Mouse (Mus musculus) liver, embryonic 13.5 days (tissue): ENCODE results near the gene Rabl6. TPM values are rescaled to one million over a fixed set of nuclear protein-coding genes. Genes with fewer than 3 reads are reported as not detected.
A peak's percentile ranks its signal among the peaks of the same experiment; 100 is the strongest.

ENCODE experiments used
- ATAC-seq: fragments of 200-750 bp; cut with Nextera tagmentation; 2 replicates; pipeline ENCODE4 v1.8.0; 2017; ENCODE audit warnings: low read depth, mild to moderate bottlenecking, moderate number of reproducible peaks, moderate library complexity
- DNase-seq: peaks from one replicate; pipeline ENCODE4 v3.0.0; 2022
- H3K27ac ChIP-seq: fragments of 300-500 bp; sonication (generic); 2 replicates; pipeline ENCODE4 v1.5.1; 2015; ENCODE audit warnings: moderate library complexity, mild to moderate bottlenecking, inconsistent platforms
- H3K27me3 ChIP-seq: fragments of 300-500 bp; sonication (generic); 2 replicates; pipeline ENCODE4 v1.6.1; 2015; ENCODE audit warnings: mild to moderate bottlenecking, inconsistent platforms
- H3K36me3 ChIP-seq: fragments of 300-500 bp; sonication (generic); 2 replicates; pipeline ENCODE4 v1.6.1; 2015; ENCODE audit warnings: mild to moderate bottlenecking, inconsistent platforms
- H3K4me1 ChIP-seq: fragments of 300-500 bp; sonication (generic); replicated peaks from 2 replicates; pipeline ENCODE4 v1.6.1; 2015; ENCODE audit warnings: inconsistent platforms
- H3K4me2 ChIP-seq: fragments of 300-500 bp; sonication (generic); 2 replicates; pipeline ENCODE4 v1.6.1; 2015; ENCODE audit warnings: inconsistent platforms, mild to moderate bottlenecking, moderate library complexity
- H3K4me3 ChIP-seq: fragments of 300-500 bp; sonication (generic); replicated peaks from 2 replicates; pipeline ENCODE4 v1.5.1; 2015; ENCODE audit warnings: mild to moderate bottlenecking, inconsistent platforms
- H3K9ac ChIP-seq: fragments of 300-500 bp; sonication (generic); 2 replicates; pipeline ENCODE4 v1.6.1; 2015; ENCODE audit warnings: mild to moderate bottlenecking, inconsistent platforms
- H3K9me3 ChIP-seq: fragments of 300-500 bp; sonication (generic); replicated peaks from 2 replicates; pipeline ENCODE4 v1.6.1; 2016; ENCODE audit warnings: inconsistent platforms
- WGBS: fragments of 180-500 bp; shearing (Covaris S2); methylation state at CpG from one replicate; pipeline ENCODE4 v1.1.7; 2015; ENCODE audit not compliant: insufficient replicate concordance; 5-methylcytosine and 5-hydroxymethylcytosine counted together
- polyA plus RNA-seq: library from polyadenylated mRNA; unstranded; fragments of >200 nt; fragmentation: Nextera tagmentation; extraction: Ambion mirVana; gene quantifications from 2 replicates; pipeline ENCODE4 v1.2.1, GENCODE M21; 2015

Gene Rabl6
- polyA plus RNA-seq, 1 experiment from 2014 or later, result 29.8 TPM

DNA sequence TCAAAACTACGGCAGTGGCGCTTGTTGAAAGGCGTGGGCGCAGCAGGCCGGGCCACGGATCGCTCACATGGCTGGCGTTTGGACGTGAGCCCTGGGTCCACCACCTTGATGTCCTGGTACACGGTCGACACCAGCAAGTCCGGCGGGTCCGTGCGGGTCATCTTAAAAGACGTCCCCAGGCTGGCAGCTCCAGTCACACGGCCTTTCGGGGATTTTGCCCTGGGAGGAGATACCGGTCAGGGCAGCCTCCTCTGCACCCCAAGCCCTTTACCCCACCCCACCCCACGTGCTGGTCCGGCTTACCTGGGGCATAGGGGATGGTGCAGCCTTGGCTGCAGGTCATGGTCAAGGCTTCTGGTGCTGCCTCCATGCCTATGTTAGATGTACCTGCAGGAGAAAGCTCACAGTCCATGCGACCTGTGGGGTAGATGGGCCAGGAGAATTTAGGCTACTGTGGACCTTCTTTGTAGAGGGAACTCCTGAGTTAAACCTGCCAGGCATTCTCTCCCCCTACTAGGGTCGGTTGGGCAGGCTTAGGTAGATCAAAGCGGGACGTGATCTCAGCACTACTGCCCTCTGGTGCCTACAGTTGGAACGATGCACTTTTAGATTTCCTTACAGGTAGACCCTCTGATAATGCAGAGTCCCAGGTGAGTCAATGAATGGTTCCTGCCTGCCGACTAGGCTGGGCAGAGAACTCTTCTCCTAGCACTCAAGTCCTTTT lies 28.4 kb downstream of the Rabl6 start:
- no peak for ATAC-seq
- Histone ChIP-seq H3K36me3 (peaks cover 22% of the 10 kb centered on the region), H3K9ac (no peak overlapping the region), H3K4me3 (peak overlapping the region; percentile 31), H3K27ac (no peak overlapping the region), H3K4me1 (peaks cover 76% of the 10 kb centered on the region), H3K9me3 (no peaks in the 10 kb centered on the region), H3K27me3 (peaks cover 62% of the 10 kb centered on the region), H3K4me2 (peak overlapping the region; percentile 24)
- 5% methylated on average over 27 of the region's 27 CpGs for WGBS
- no peak for DNase-seq

- H3K9ac ChIP-seq, result no peak overlapping the region
These were observed 29.3 kb downstream of the Rabl6 start for GRCm38 (mm10) chr2:25578796-25579736.

GRCm38 (mm10) chr2:25577951-25578795 lies 30.1 kb downstream of the Rabl6 start:
- H3K4me1 ChIP-seq, result peaks cover 82% of the 10 kb centered on the region
- peak overlapping the region; percentile 28 for H3K4me2 ChIP-seq
- H3K27me3 ChIP-seq, result peaks cover 62% of the 10 kb centered on the region
- H3K36me3 ChIP-seq, result peaks cover 5% of the 10 kb centered on the region; the same call in 1 of the 2 replicates
- ATAC-seq (no peak), DNase-seq (no peak)
- no peak overlapping the region for H3K9ac ChIP-seq
- H3K27ac ChIP-seq, result no peak overlapping the region
- WGBS, result 7% methylated on average over 75 of the region's 75 CpGs
- no peaks in the 10 kb centered on the region for H3K9me3 ChIP-seq
- peak overlapping the region; percentile 23 for H3K4me3 ChIP-seq

More at GRCm38 (mm10) chr2:25578796-25579736, 29.3 kb downstream of the Rabl6 start:
- peak overlapping the region; percentile 31 for H3K4me3 ChIP-seq
- H3K9me3 ChIP-seq, result no peaks in the 10 kb centered on the region
- H3K4me2 ChIP-seq, result peak overlapping the region; percentile 24
- H3K36me3 ChIP-seq, result peaks cover 13% of the 10 kb centered on the region
- peaks cover 80% of the 10 kb centered on the region for H3K4me1 ChIP-seq
- H3K27ac ChIP-seq, result no peak overlapping the region
- DNase-seq, result no peak
- 6% methylated on average over 77 of the region's 77 CpGs for WGBS
- ATAC-seq, result no peak
- H3K27me3 ChIP-seq, result peaks cover 62% of the 10 kb centered on the region

GRCm38 (mm10) chr2:25576965-25577891 lies 31.1 kb downstream of the Rabl6 start:
- Histone ChIP-seq H3K27me3 (peaks cover 62% of the 10 kb centered on the region), H3K9ac (no peak overlapping the region), H3K36me3 (no peaks in the 10 kb centered on the region), H3K4me3 (peak overlapping the region; percentile 23), H3K27ac (no peak overlapping the region), H3K4me1 (peaks cover 81% of the 10 kb centered on the region), H3K9me3 (no peaks in the 10 kb centered on the region), H3K4me2 (peak overlapping the region; percentile 28)
- DNase-seq (no peak), ATAC-seq (no peak)
- 19% methylated on average over 88 of the region's 92 CpGs for WGBS

- DNase-seq, result no peak
- Histone ChIP-seq H3K4me1 (peaks cover 76% of the 10 kb centered on the region), H3K9me3 (no peaks in the 10 kb centered on the region), H3K27ac (no peak overlapping the region), H3K27me3 (peaks cover 60% of the 10 kb centered on the region), H3K9ac (no peak overlapping the region), H3K36me3 (no peaks in the 10 kb centered on the region), H3K4me2 (peak overlapping the region; percentile 87; the same call in 1 of the 2 replicates), H3K4me3 (peak overlapping the region; percentile 64; the same call in 1 of the 2 replicates)
- no peak for ATAC-seq
- 73% methylated on average over 16 of the region's 16 CpGs for WGBS
These were observed 32.1 kb downstream of the Rabl6 start for GRCm38 (mm10) chr2:25576028-25576850.

- Histone ChIP-seq H3K9ac (peak overlapping the region; percentile 66), H3K9me3 (no peaks in the 10 kb centered on the region), H3K36me3 (no peaks in the 10 kb centered on the region), H3K4me3 (peak overlapping the region; percentile 64), H3K27ac (peak overlapping the region; percentile 53), H3K4me2 (peak overlapping the region; percentile 87), H3K27me3 (peaks cover 53% of the 10 kb centered on the region), H3K4me1 (peaks cover 75% of the 10 kb centered on the region)
- 24% methylated on average over 21 of the region's 21 CpGs for WGBS
- no peak for DNase-seq
- ATAC-seq, result no peak
These were observed 32.8 kb downstream of the Rabl6 start for GRCm38 (mm10) chr2:25575432-25576027.

DNA sequence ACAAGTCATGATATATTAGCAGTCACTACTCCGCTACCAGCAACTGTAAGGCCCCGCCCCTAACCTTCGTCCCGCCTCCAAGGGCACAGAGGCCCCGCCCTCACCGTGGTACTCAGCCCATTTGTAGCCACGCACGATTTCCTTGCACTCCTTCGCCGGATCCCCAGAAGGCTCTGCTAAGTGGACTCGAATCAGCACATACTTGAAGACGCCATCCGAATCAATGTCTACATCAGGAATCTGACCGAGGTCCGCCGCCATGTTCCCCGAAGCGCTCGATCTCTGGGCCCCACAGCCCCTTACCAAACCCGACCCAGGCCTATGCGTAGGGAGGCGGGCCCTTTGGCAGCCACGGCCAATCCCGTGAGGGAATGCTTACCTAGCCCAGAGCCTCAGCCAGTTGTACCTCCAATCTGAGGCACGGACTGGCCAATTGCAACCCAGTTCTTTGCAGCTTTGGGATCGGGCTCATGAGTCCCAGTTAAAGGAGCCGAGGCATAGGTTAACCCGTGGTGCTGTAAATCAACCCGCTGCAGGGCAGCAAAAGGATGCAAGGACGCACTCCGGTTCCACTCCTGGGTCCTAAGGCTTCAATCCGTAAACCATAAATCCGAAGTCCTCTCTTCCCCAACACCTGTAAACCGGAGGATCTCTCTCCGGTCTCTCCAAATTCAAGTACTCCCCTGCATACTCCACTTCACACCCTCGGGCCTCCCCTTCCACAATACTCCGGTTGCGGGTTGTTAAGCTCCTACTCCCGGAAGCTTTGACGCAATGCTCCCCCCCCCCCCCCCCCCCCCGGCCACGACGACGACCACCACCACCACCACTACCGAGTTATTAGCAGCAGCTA lies 33.5 kb downstream of the Rabl6 start, which contains the start of the genes Mamdc4 and Phpt1:
TSS of gene Mamdc4 (minus strand) at position 267 of the 853 bp plus-strand sequence.
TSS of gene Phpt1 (minus strand) at position 646 of the 853 bp plus-strand sequence.
- H3K27me3 ChIP-seq, result peaks cover 46% of the 10 kb centered on the region
- H3K4me2 ChIP-seq, result peak within 1 kb of the TSS; percentile 87
- H3K27ac ChIP-seq, result peak within 1 kb of the TSS; percentile 54
- peak within 1 kb of the TSS; percentile 64 for H3K4me3 ChIP-seq
- peak within 1 kb of the TSS; percentile 74 for H3K9ac ChIP-seq
- H3K4me1 ChIP-seq, result peaks cover 68% of the 10 kb centered on the region
- ATAC-seq (peak; percentile 96), DNase-seq (peak; percentile 95)
- no peaks in the 10 kb centered on the region for H3K9me3 ChIP-seq
- peaks cover under 1% of the 10 kb centered on the region for H3K36me3 ChIP-seq
- under 1% methylated on average over 43 of the region's 45 CpGs for WGBS

DNA sequence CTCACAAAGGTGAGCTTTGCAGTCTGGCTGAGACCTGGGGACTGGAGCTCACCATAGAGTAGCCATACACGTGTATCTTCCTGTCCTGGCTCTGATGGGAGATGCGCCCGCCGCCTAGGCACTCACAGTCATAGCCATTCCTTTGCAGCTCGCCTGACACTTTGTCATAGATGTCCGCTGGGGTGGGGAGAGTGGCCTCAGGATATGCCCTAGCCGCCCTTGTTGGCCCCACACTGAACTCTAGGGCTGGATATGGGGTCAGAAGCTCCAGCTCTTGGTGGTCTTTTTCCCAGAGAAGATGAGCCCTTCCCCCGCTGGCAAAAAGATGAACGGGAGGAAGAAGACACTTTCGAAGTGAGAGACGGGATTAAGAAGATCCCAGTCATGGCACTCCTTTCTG lies 34.2 kb downstream of the Rabl6 start:
- DNase-seq, result no peak
- H3K4me1 ChIP-seq, result peaks cover 62% of the 10 kb centered on the region
- peak overlapping the region; percentile 74 for H3K9ac ChIP-seq
- peak overlapping the region; percentile 64 for H3K4me3 ChIP-seq
- no peak for ATAC-seq
- no peaks in the 10 kb centered on the region for H3K9me3 ChIP-seq
- peaks cover 7% of the 10 kb centered on the region for H3K36me3 ChIP-seq
- 20% methylated on average over 11 of the region's 11 CpGs for WGBS
- H3K27me3 ChIP-seq, result peaks cover 39% of the 10 kb centered on the region
- H3K27ac ChIP-seq, result peak overlapping the region; percentile 54
- peak overlapping the region; percentile 87 for H3K4me2 ChIP-seq
